Mouse (Mus musculus): ENCODE measurements around the gene Rps6ka1.

Rps6ka1 gene

GRCm38 (mm10) chr4:133827887-133828794 lies 59.5 kb downstream of the Rps6ka1 start:
- ChIA-PET CTCF (interaction anchor here (0.6 to 1.5 kb wide), 19 partner anchors 8 to 346 kb away, joined by 3 to 9 read pairs (median 4); partner anchors contain the start of gene Zdhhc18 (in 2 of the 4)), POLR2A (interaction anchor here (0.6 to 2.0 kb wide), 23 partner anchors 9 to 335 kb away, joined by 3 to 14 read pairs (median 3); no protein-coding TSS in a partner anchor)

GRCm38 (mm10) chr4:133827354-133827753 lies 60.2 kb downstream of the Rps6ka1 start:
- CTCF ChIA-PET: interaction anchor here in 2 of 4 experiments (1.2 to 1.5 kb wide), 7 partner anchors 9 to 182 kb away, joined by 3 to 7 read pairs (median 4); partner anchors contain the start of gene Zdhhc18 (in 1 of the 2)
- POLR2A ChIA-PET: interaction anchor here in 3 of 4 experiments (0.6 to 2.0 kb wide), 8 partner anchors 9 to 250 kb away, joined by 3 to 14 read pairs (median 3); no protein-coding TSS in a partner anchor

- CTCF ChIA-PET: no interaction called here
- POLR2A ChIA-PET: interaction anchor here in 1 of 4 experiments (0.6 to 2.0 kb wide), 4 partner anchors 70 to 170 kb away, joined by 3 to 7 read pairs (median 4); no protein-coding TSS in a partner anchor
Measured at GRCm38 (mm10) chr4:133825731-133826130, 61.9 kb downstream of the Rps6ka1 start.

- POLR2A ChIA-PET: interaction anchor here (0.6 to 2.9 kb wide), 17 partner anchors 8 to 237 kb away, joined by 3 to 7 read pairs (median 3); partner anchors contain the start of gene Zdhhc18 (in 1 of the 4)
- CTCF ChIA-PET: interaction anchor here in 2 of 4 experiments (0.5 to 1.9 kb wide), 7 partner anchors 12 to 176 kb away, joined by 3 to 6 read pairs (median 4); partner anchors contain the start of genes Zdhhc18 (in 2 of the 2) and Pigv (in 1 of the 2)
Measured at GRCm38 (mm10) chr4:133820806-133821560, 66.6 kb downstream of the Rps6ka1 start.

- ChIA-PET POLR2A (interaction anchor here in 3 of 4 experiments (0.6 to 2.9 kb wide), 16 partner anchors 8 to 467 kb away, joined by 3 to 7 read pairs (median 3); partner anchors contain the start of gene Wdtc1 (in 1 of the 3)), CTCF (interaction anchor here in 2 of 4 experiments (1.1 to 1.9 kb wide), 5 partner anchors 13 to 170 kb away, joined by 3 to 6 read pairs (median 5); partner anchors contain the start of genes Zdhhc18 (in 2 of the 2) and Pigv (in 1 of the 2))
Measured at GRCm38 (mm10) chr4:133820166-133820565, 67.4 kb downstream of the Rps6ka1 start.

GRCm38 (mm10) chr4:133817356-133817755 lies 70.2 kb downstream of the Rps6ka1 start:
- ChIA-PET POLR2A (interaction anchor here (0.6 to 3.5 kb wide), 21 partner anchors 10 to 242 kb away, joined by 3 to 36 read pairs (median 12); partner anchors contain the start of genes Arid1a (in 2 of the 4), Pigv (in 2 of the 4), Gpatch3 (in 1 of the 4) and Zdhhc18 (in 1 of the 4)), CTCF (interaction anchor here in 3 of 4 experiments (0.7 to 3.4 kb wide), 6 partner anchors 19 to 218 kb away, joined by 3 to 14 read pairs (median 4); partner anchors contain the start of genes Pigv (in 1 of the 3) and Zdhhc18 (in 1 of the 3))

GRCm38 (mm10) chr4:133816504-133816875 lies 71.1 kb downstream of the Rps6ka1 start:
- ChIA-PET CTCF (interaction anchor here in 2 of 4 experiments (0.6 to 3.4 kb wide), 13 partner anchors 16 to 464 kb away, joined by 3 to 14 read pairs (median 4); partner anchors contain the start of genes Pigv (in 1 of the 2), Wdtc1 (in 1 of the 2) and Zdhhc18 (in 1 of the 2)), POLR2A (interaction anchor here (0.6 to 3.5 kb wide), 82 partner anchors 11 to 463 kb away, joined by 3 to 36 read pairs (median 5); partner anchors contain the start of genes Pigv (in 3 of the 4), Arid1a (in 2 of the 4), Wdtc1 (in 2 of the 4) and Gpatch3 (in 1 of the 4))

GRCm38 (mm10) chr4:133815635-133816503 lies 71.7 kb downstream of the Rps6ka1 start:
- CTCF ChIA-PET: interaction anchor here in 3 of 4 experiments (0.6 to 3.4 kb wide), 26 partner anchors 12 to 1365 kb away, joined by 3 to 14 read pairs (median 4); partner anchors contain the start of genes Pigv (in 1 of the 3), Wdtc1 (in 1 of the 3) and Zdhhc18 (in 1 of the 3)
- POLR2A ChIA-PET: interaction anchor here (0.6 to 3.5 kb wide), 120 partner anchors 9 to 1107 kb away, joined by 3 to 36 read pairs (median 4); partner anchors contain the start of genes Pigv (in 3 of the 4), Arid1a (in 2 of the 4), Wdtc1 (in 2 of the 4) and Crybg2 (in 1 of the 4)

- POLR2A ChIA-PET: interaction anchor here (0.6 to 3.5 kb wide), 91 partner anchors 8 to 1108 kb away, joined by 3 to 36 read pairs (median 4); partner anchors contain the start of genes Pigv (in 3 of the 4), Arid1a (in 2 of the 4), Wdtc1 (in 2 of the 4) and Crybg2 (in 1 of the 4)
Measured at GRCm38 (mm10) chr4:133814804-133815515, 72.6 kb downstream of the Rps6ka1 start.

GRCm38 (mm10) chr4:133813992-133814803 lies 73.4 kb downstream of the Rps6ka1 start:
- POLR2A ChIA-PET: interaction anchor here (0.5 to 8.1 kb wide), 91 partner anchors 9 to 1725 kb away, joined by 3 to 124 read pairs (median 4); partner anchors contain the start of genes Arid1a (in 3 of the 4), Pigv (in 3 of the 4), Nudc (in 1 of the 4) and Wdtc1 (in 1 of the 4)
- CTCF ChIA-PET: interaction anchor here in 3 of 4 experiments (0.5 to 1.4 kb wide), 23 partner anchors 22 to 1711 kb away, joined by 3 to 8 read pairs (median 3); partner anchors contain the start of genes Cep85 (in 1 of the 3), Rps6ka1 (in 1 of the 3), Slc9a1 (in 1 of the 3) and Zdhhc18 (in 1 of the 3)

More at GRCm38 (mm10) chr4:133814804-133815515, 72.6 kb downstream of the Rps6ka1 start:
- CTCF ChIA-PET: interaction anchor here in 2 of 4 experiments (0.6 to 3.4 kb wide), 13 partner anchors 13 to 462 kb away, joined by 3 to 14 read pairs (median 6); partner anchors contain the start of genes Pigv (in 1 of the 2), Wdtc1 (in 1 of the 2) and Zdhhc18 (in 1 of the 2)

GRCm38 (mm10) chr4:133813174-133813991 lies 74.2 kb downstream of the Rps6ka1 start:
- ChIA-PET POLR2A (interaction anchor here (0.5 to 8.1 kb wide), 84 partner anchors 8 to 1726 kb away, joined by 3 to 124 read pairs (median 4); partner anchors contain the start of genes Arid1a (in 3 of the 4), Pigv (in 3 of the 4), Nudc (in 1 of the 4) and Tent5b (in 1 of the 4)), CTCF (interaction anchor here in 3 of 4 experiments (0.5 to 1.4 kb wide), 22 partner anchors 11 to 1498 kb away, joined by 3 to 16 read pairs (median 4); partner anchors contain the start of genes Cep85 (in 1 of the 3), Rps6ka1 (in 1 of the 3) and Zdhhc18 (in 1 of the 3))

- ChIA-PET POLR2A (interaction anchor here in 2 of 4 experiments (0.6 to 1.3 kb wide), 7 partner anchors 9 to 129 kb away, joined by 3 to 7 read pairs (median 3); no protein-coding TSS in a partner anchor), CTCF (no interaction called here)
Measured at GRCm38 (mm10) chr4:133804401-133805263, 83.0 kb downstream of the Rps6ka1 start.

All from embryonic stem cell, embryonic (primary cell).